Mouse (Mus musculus) megakaryocyte, embryonic 14.5 days (primary cell): ENCODE data around the gene Krt35.

Experiments
- FLI1 ChIP-seq: IDR thresholded peaks from 2 replicates; pipeline ENCODE4 v1.6.1; 2012; ENCODE audit warnings: low read length, inconsistent platforms, mixed read lengths
- GATA1 ChIP-seq: IDR thresholded peaks from 3 replicates; pipeline ENCODE4 v1.6.1; 2012; ENCODE audit warnings: mixed read lengths, low read length, inconsistent platforms, borderline replicate concordance

- no peak for TF ChIP-seq FLI1
- no peak for TF ChIP-seq GATA1
These were observed 8.2 kb downstream of the Krt35 start, which contains the start of gene Krt32 for GRCm38 (mm10) chr11:100087861-100088260.
